Mouse (Mus musculus) small intestine, adult 10 weeks (tissue): ENCODE data around the gene Churc1. TPM values are rescaled to one million over a fixed set of nuclear protein-coding genes. Genes with fewer than 3 reads are reported as not detected.

Experiments
- polyA plus RNA-seq: library from polyadenylated mRNA; stranded (reverse); fragments of 350-450 nt; fragmentation: Illumina TruSeq; extraction: RNeasy Lipid Tissue Mini Kit (QIAGEN cat#74804); gene quantifications from one replicate; pipeline ENCODE4 v1.2.3, GENCODE M21; 2014; ENCODE audit warnings: low replicate concordance

The Churc1 gene
- polyA plus RNA-seq, result 49.1 TPM

GRCm38 (mm10) chr12:76765354-76765851 lies at the start of gene Churc1, which contains the start of gene Fntb:
Churc1 (plus strand) TSS chr12:76765538.
Fntb (plus strand) TSS chr12:76765589.

GRCm38 (mm10) chr12:76795350-76795749 lies 30.0 kb downstream of the Churc1 start, which contains the start of gene Gpx2:
Gpx2 (minus strand) TSS chr12:76795554.

DNA sequence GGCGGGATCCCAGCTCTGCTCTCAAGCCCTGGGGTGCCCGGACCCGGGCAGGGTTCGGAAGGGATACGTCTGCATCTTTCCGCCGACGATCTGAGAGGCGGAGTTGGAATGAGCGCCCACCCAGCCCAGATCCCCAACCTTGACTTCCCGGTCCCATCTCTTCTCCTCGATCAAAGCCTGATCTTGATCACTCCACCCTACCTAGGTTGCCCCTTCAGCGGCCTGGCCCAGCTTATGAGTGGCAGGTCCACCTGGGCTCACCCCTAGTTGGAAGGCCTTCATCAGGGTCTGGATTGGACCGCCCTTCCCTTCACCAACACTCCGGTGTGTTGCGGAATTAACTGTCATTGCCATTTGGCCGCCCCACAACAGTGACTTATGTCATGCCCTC lies 57.3 kb downstream of the Churc1 start, which contains the start of gene Rab15:
TSS of gene Rab15 (minus strand) at position 258 of the 391 bp plus-strand sequence.

Other genes starting within 250 kb of the Churc1 start
- gene Plekhg3, start 234.6 kb upstream of the Churc1 start, polyA plus RNA-seq, result 2.3 TPM
- gene Sptb, start 55.0 kb upstream of the Churc1 start, polyA plus RNA-seq, result 0.04 TPM
- gene Fntb, start 51 bp downstream of the Churc1 start, polyA plus RNA-seq, result 0.97 TPM
- 5.5 TPM for gene Gpx2, start 30.0 kb downstream of the Churc1 start, polyA plus RNA-seq
- gene Rab15, start 57.4 kb downstream of the Churc1 start, polyA plus RNA-seq, result 2.7 TPM
- 283 TPM for gene Max, start 196.7 kb downstream of the Churc1 start, polyA plus RNA-seq